In the genomic region with DNA sequence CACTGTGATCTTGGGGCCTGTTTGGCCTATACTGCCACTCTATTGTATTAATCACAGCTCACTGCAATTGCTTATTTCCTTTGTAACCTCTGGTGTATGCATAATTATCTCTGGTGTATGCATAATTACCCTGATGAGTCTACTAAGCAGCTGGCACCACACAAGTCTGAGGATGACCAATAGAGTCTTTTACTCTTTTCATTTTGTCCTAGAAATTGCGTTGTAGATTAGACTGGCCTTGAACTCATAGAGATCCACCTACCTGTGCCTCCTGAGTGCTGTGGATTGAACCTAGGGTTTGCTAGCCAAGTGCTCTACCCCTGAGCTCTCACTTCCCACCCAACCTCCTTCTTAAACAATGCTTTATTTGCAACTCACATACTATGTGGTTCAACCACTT, we compare ENCODE assay signal across 17 mouse cellular contexts. TPM values are rescaled to one million over a fixed set of nuclear protein-coding genes. Genes with fewer than 3 reads are reported as not detected.
"Had no signal": no experiment of that assay in that cellular context is flagged by ENCODE, and none has a peak within 500 bp of the region (broad histone marks: within the 10 kb centered on the region; RNA-seq: fewer than 3 reads in every experiment).

No protein-coding gene starts in this region.

- H3K9me3 ChIP-seq: intestine, embryonic 15.5 days; limb, embryonic 15.5 days; liver, embryonic 13.5 days; lung, embryonic 15.5 days; megakaryocyte, embryonic 14.5 days; stomach, embryonic 15.5 days had no signal

- H3K9ac ChIP-seq: intestine, embryonic 15.5 days; limb, embryonic 15.5 days; liver, embryonic 13.5 days; liver, postnatal 0 days; lung, embryonic 15.5 days; stomach, embryonic 15.5 days had no signal

- DNase-seq: kidney, adult 18-20 months; kidney, postnatal 10 days; kidney, postnatal 4 days; liver, embryonic 13.5 days; liver, postnatal 0 days; lung, postnatal 14 days had no signal

- H3K27me3 ChIP-seq: intestine, embryonic 15.5 days; limb, embryonic 15.5 days; liver, embryonic 13.5 days; lung, embryonic 15.5 days; megakaryocyte, embryonic 14.5 days; stomach, embryonic 15.5 days had no signal

- H3K27ac ChIP-seq: intestine, embryonic 15.5 days; limb, embryonic 15.5 days; liver, embryonic 13.5 days; lung, embryonic 15.5 days; macrophage; stomach, embryonic 15.5 days had no signal

- H3K4me3 ChIP-seq: intestine, embryonic 15.5 days; limb, embryonic 15.5 days; liver, embryonic 13.5 days; lung, embryonic 15.5 days; megakaryocyte, embryonic 14.5 days; stomach, embryonic 15.5 days had no signal

RNA-seq across cellular contexts. Expression of a gene that starts 11.1 kb away (rescaled TPM):
- total RNA-seq: layer of hippocampus, postnatal 25 days; left cerebral cortex, adult 8-10 months; left cerebral cortex, postnatal 36 days; neutrophil, adult 5-6 weeks had no signal
- polyA plus RNA-seq: liver, postnatal 0 days; macrophage; testis, adult 2 months had no signal

RNA-seq across cellular contexts. Expression of a gene that starts 60.0 kb away (rescaled TPM):
- polyA plus RNA-seq: macrophage had no signal
